Mouse (Mus musculus): Measurements from ENCODE around the gene Dnmt3b. TPM values are rescaled to one million over a fixed set of nuclear protein-coding genes. Genes with fewer than 3 reads are reported as not detected.

The Dnmt3b gene
- polyA plus RNA-seq, 1 experiment from 2014 or later, result 3.4 TPM

DNA sequence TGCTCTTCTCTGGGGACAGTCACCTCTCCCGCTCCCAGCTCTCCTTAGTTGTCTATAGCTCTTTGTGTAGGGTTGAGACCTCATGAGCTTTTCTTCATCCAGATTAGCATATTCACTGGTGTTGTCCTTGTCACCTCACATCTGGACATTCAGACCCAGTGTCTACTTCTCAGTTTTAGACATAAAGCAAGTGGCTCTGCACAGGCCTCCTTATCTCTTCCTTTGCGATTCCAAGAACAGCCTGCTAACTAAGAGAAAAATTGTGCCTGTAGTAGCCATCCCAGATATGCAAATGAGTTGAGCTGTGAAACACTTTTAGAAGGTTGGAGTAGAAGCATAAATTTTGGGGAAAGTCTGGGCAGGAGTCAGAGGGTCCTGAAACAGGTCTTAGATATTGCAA, 75.2 kb downstream of the Dnmt3b start:
- ATAC-seq, result no peak
- H3K36me3 ChIP-seq (ENCODE audit: control insufficient read depth, insufficient read depth), result no peaks in the 10 kb centered on the region
- no peak overlapping the region for H3K4me3 ChIP-seq (replicated peaks; ENCODE audit: low read length)
- no peak overlapping the region for H3K4me2 ChIP-seq (ENCODE audit: low read length)
- no peaks in the 10 kb centered on the region for H3K9me3 ChIP-seq (ENCODE audit: control insufficient read depth, low read length)
- WGBS, result 78% methylated on average over 2 of the region's 2 CpGs
- H3K27ac ChIP-seq (ENCODE audit: low read length), result no peak overlapping the region
- H3K4me1 ChIP-seq (replicated peaks; ENCODE audit: control insufficient read depth, insufficient read depth, low read length), result no peaks in the 10 kb centered on the region
- no peaks in the 10 kb centered on the region for H3K27me3 ChIP-seq (replicated peaks; ENCODE audit: control insufficient read depth, insufficient read depth, low read length)
- no peak overlapping the region for H3K9ac ChIP-seq (replicated peaks; ENCODE audit: low read depth, low read length)

DNA sequence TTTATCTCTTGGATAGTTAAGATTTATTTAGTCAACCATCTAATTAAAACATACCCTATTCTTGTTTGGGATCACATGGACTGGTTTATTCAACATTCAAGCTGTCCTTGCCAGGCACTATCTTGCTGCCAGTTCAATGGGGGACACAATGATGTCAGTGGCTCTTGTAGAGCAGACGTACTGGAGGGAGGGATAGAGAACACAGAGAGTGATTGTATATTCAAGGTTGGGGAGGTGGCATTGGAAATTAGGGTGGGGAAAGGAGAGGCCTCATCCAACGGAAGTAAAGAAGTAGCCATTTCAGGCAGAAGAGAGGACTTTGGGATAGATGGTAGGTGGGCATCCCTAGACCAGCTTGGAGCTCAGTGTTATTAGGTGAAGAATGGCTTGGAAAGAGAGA, 75.6 kb downstream of the Dnmt3b start:
- WGBS, result 29% methylated on average over 2 of the region's 2 CpGs
- Histone ChIP-seq H3K27me3 (replicated peaks; ENCODE audit: control insufficient read depth, insufficient read depth, low read length) (no peaks in the 10 kb centered on the region), H3K36me3 (ENCODE audit: control insufficient read depth, insufficient read depth) (no peaks in the 10 kb centered on the region), H3K27ac (ENCODE audit: low read length) (no peak overlapping the region), H3K9ac (replicated peaks; ENCODE audit: low read depth, low read length) (no peak overlapping the region), H3K4me1 (replicated peaks; ENCODE audit: control insufficient read depth, insufficient read depth, low read length) (no peaks in the 10 kb centered on the region), H3K4me2 (ENCODE audit: low read length) (no peak overlapping the region), H3K9me3 (ENCODE audit: control insufficient read depth, low read length) (no peaks in the 10 kb centered on the region), H3K4me3 (replicated peaks; ENCODE audit: low read length) (no peak overlapping the region)
- ATAC-seq, result no peak

DNA sequence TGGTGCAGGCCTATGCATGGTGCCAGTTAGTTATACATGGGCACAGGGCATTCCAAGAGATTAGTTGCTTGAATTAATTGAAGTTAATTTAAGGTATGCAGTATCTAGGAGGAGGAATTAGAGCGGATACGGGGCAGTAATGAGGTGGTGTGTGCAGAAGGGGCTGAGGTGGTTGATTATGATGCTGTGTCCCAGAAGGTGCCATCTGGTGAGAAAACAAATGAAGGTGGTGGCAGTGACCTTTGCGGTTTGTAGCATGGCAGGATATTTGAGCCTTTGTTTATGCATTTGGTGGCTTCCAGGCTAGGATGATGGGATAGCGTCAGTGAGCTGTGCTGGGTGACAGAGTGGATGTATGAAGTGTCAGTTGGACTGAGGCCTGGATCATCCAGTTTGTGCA, 76.0 kb downstream of the Dnmt3b start:
- no peaks in the 10 kb centered on the region for H3K9me3 ChIP-seq (ENCODE audit: control insufficient read depth, low read length)
- 69% methylated on average over 4 of the region's 4 CpGs for WGBS
- no peaks in the 10 kb centered on the region for H3K36me3 ChIP-seq (ENCODE audit: control insufficient read depth, insufficient read depth)
- no peak overlapping the region for H3K4me3 ChIP-seq (replicated peaks; ENCODE audit: low read length)
- no peak overlapping the region for H3K27ac ChIP-seq (ENCODE audit: low read length)
- H3K4me1 ChIP-seq (replicated peaks; ENCODE audit: control insufficient read depth, insufficient read depth, low read length), result no peaks in the 10 kb centered on the region
- ATAC-seq, result no peak
- no peak overlapping the region for H3K4me2 ChIP-seq (ENCODE audit: low read length)
- no peak overlapping the region for H3K9ac ChIP-seq (replicated peaks; ENCODE audit: low read depth, low read length)
- H3K27me3 ChIP-seq (replicated peaks; ENCODE audit: control insufficient read depth, insufficient read depth, low read length), result no peaks in the 10 kb centered on the region

DNA sequence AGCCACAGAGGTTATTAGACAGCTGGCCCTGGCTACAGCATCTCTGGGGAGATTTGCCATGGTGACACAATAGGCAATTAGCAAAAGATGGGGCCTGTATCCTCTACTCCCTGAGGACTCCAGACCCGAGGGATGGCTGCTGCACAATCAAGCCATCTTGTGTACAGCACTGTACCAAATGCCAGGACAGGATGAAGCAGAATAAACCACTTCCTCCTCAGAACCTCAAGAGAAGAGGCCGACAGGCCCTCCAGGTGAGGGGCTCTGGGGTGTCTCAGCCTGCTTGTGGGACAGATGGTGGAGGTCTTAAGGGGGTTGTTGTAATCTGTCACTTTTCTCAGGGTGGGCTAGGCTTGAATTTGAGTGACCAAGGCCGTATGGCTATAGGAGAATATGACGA, 84.8 kb downstream of the Dnmt3b start:
- Histone ChIP-seq H3K9me3 (ENCODE audit: control insufficient read depth, low read length) (no peaks in the 10 kb centered on the region), H3K4me3 (replicated peaks; ENCODE audit: low read length) (no peak overlapping the region), H3K27me3 (replicated peaks; ENCODE audit: control insufficient read depth, insufficient read depth, low read length) (no peaks in the 10 kb centered on the region), H3K4me1 (replicated peaks; ENCODE audit: control insufficient read depth, insufficient read depth, low read length) (no peaks in the 10 kb centered on the region), H3K27ac (ENCODE audit: low read length) (no peak overlapping the region), H3K36me3 (ENCODE audit: control insufficient read depth, insufficient read depth) (no peaks in the 10 kb centered on the region), H3K4me2 (ENCODE audit: low read length) (no peak overlapping the region), H3K9ac (replicated peaks; ENCODE audit: low read depth, low read length) (no peak overlapping the region)
- WGBS, result 84% methylated on average over 4 of the region's 4 CpGs
- no peak for ATAC-seq

Other genes with a start within 250 kb of the Dnmt3b start
- gene 4930404H24Rik, start 156.7 kb upstream of the Dnmt3b start, polyA plus RNA-seq (2015; fragmentation: Nextera tagmentation; extraction: Ambion mirVana), result not detected in 2 replicates
- gene Nol4l, start 119.5 kb upstream of the Dnmt3b start, polyA plus RNA-seq (2015; fragmentation: Nextera tagmentation; extraction: Ambion mirVana), result 47.8 and 50.4 TPM in 2 replicates
- gene Commd7, start 16.7 kb upstream of the Dnmt3b start, polyA plus RNA-seq (2015; fragmentation: Nextera tagmentation; extraction: Ambion mirVana), result 99.8 and 108 TPM in 2 replicates
- gene Dnmt3c, start 47.2 kb downstream of the Dnmt3b start, polyA plus RNA-seq (2015; fragmentation: Nextera tagmentation; extraction: Ambion mirVana), result not detected in 2 replicates
- gene Mapre1, start 91.8 kb downstream of the Dnmt3b start, polyA plus RNA-seq (2015; fragmentation: Nextera tagmentation; extraction: Ambion mirVana), result 414 and 456 TPM in 2 replicates
- 0.27 TPM in 1 of 2 replicates, not detected in the other for gene Efcab8, start 130.5 kb downstream of the Dnmt3b start, polyA plus RNA-seq (2015; fragmentation: Nextera tagmentation; extraction: Ambion mirVana)
- gene Sun5, start 221.6 kb downstream of the Dnmt3b start, polyA plus RNA-seq (2015; fragmentation: Nextera tagmentation; extraction: Ambion mirVana), result not detected in 2 replicates
- not detected in 2 replicates for gene Bpifb2, start 225.6 kb downstream of the Dnmt3b start, polyA plus RNA-seq (2015; fragmentation: Nextera tagmentation; extraction: Ambion mirVana)